7 mouse cellular contexts compared by ENCODE assay signal in the genomic region with DNA sequence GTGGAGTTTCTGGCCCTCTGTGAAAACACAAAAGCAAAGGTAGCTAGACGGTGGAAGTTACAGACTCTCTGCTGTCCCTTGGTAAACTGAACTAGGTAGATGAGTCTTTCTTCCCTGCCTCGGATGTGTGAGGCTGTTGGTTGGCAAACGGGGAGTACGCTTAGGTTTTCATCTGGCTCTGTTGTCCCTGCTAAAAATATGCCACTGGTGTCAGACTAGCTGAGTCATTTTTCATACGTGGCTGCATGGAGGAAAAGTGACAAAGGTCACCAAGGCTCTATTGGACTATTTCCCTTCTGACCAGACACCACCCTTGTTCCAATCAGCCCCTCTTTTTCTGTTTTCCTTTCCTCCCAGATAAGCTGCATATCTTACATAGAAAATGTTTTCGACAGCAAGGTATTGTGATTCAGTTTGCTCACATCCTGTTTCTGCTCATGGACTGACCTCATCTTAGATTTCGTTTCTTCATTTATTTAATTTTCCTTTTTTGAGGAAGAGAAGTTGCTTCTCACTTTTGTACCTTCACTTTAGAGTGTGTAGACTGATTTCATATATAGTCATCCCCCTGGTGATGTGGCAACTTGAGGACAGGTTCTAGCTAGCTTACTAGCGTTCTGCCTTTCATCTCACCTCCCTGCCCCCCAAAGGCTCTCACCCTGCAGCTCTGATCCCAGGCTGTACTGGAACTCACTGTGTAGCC. TPM values are rescaled to one million over a fixed set of nuclear protein-coding genes. Genes with fewer than 3 reads are reported as not detected.
DNase-seq lines count a peak whose midpoint lies in the region; ATAC-seq and TF ChIP-seq lines count a peak whose summit lies in the region.

No protein-coding gene starts in this region.

- no peak overlapping the region for H3K4me3 ChIP-seq in heart, embryonic 15.5 days
- no peak overlapping the region for H3K4me3 ChIP-seq in liver, postnatal 0 days (ENCODE audit: low read depth, low read length)

- TF ChIP-seq CTCF in liver, postnatal 0 days (IDR thresholded peaks at IDR 0.05; ENCODE audit: low read depth) = no peak

- H3K4me2 ChIP-seq in heart, embryonic 15.5 days = peak overlapping the region; percentile 13
- H3K4me2 ChIP-seq in liver, postnatal 0 days (ENCODE audit: low read depth, low read length) = no peak overlapping the region

- H3K9me3 ChIP-seq in heart, embryonic 15.5 days (replicated peaks) = no peaks in the 10 kb centered on the region
- H3K9me3 ChIP-seq in liver, postnatal 0 days (ENCODE audit: low read length) = no peaks in the 10 kb centered on the region

- no peak overlapping the region for H3K9ac ChIP-seq in heart, embryonic 15.5 days
- H3K9ac ChIP-seq in liver, postnatal 0 days (replicated peaks) = no peak overlapping the region

- peak; percentile 53 for ATAC-seq in heart, embryonic 15.5 days (replicated peaks; ENCODE audit: insufficient number of reproducible peaks, insufficient read depth, low FRiP score, low read depth)
- ATAC-seq in liver, postnatal 0 days = peak; percentile 71

- H3K4me1 ChIP-seq in heart, embryonic 15.5 days (replicated peaks) = peaks cover 18% of the 10 kb centered on the region
- 0 out of 2 replicates have a peak, but pooled peaks cover 5% of the 10 kb centered on the region for H3K4me1 ChIP-seq in liver, postnatal 0 days (ENCODE audit: insufficient read depth)

- H3K27me3 ChIP-seq in heart, embryonic 15.5 days = no peaks in the 10 kb centered on the region
- H3K27me3 ChIP-seq in liver, postnatal 0 days (ENCODE audit: insufficient read depth, low read length) = no peaks in the 10 kb centered on the region

- peak; percentile 63; the same call in 1 of the 2 replicates for TF ChIP-seq EP300 in liver, postnatal 0 days (IDR thresholded peaks at IDR 0.05; ENCODE audit: low read depth)

- WGBS in heart, embryonic 15.5 days = 34% methylated on average over 8 of the region's 8 CpGs
- 37% methylated on average over 8 of the region's 8 CpGs for WGBS in liver, postnatal 0 days (ENCODE audit: insufficient replicate concordance)

- H3K36me3 ChIP-seq in heart, embryonic 15.5 days = no peaks in the 10 kb centered on the region
- no peaks in the 10 kb centered on the region for H3K36me3 ChIP-seq in liver, postnatal 0 days (replicated peaks; ENCODE audit: insufficient read depth, low read length)

- H3K27ac ChIP-seq in heart, embryonic 15.5 days = peak overlapping the region; percentile 92
- H3K27ac ChIP-seq in liver, postnatal 0 days (ENCODE audit: low read depth) = peak overlapping the region; percentile 85

- peak; percentile 41 to 47 for DNase-seq in B cell, adult 2 months
- DNase-seq in NIH3T3 (ENCODE audit: low read depth) = peak; percentile 12
- no peak for DNase-seq in liver, postnatal 0 days
- no peak for DNase-seq in right cerebral cortex, postnatal 25 days
- no peak for DNase-seq in frontal cortex, postnatal 14 days (ENCODE audit: low spot score in 2 of 2)
- DNase-seq in testis, postnatal 10 days (ENCODE audit: low spot score) = no peak

RNA-seq across cellular contexts. Expression of a gene that starts 8.1 kb away (rescaled TPM):
- 33.7 and 34.1 TPM in 2 replicates for polyA plus RNA-seq in heart, embryonic 15.5 days (2015; fragmentation: Nextera tagmentation; extraction: Ambion mirVana)
- polyA plus RNA-seq in liver, postnatal 0 days (2015; fragmentation: Nextera tagmentation; extraction: Ambion mirVana) = 21.3 and 22.8 TPM in 2 replicates

RNA-seq across cellular contexts. Expression of a gene that starts 19.5 kb away (rescaled TPM):
- 69.6 and 74.1 TPM in 2 replicates for polyA plus RNA-seq in heart, embryonic 15.5 days (2015; fragmentation: Nextera tagmentation; extraction: Ambion mirVana)
- 73.5 and 84.8 TPM in 2 replicates for polyA plus RNA-seq in liver, postnatal 0 days (2015; fragmentation: Nextera tagmentation; extraction: Ambion mirVana)

RNA-seq across cellular contexts. Expression of a gene that starts 19.7 kb away (rescaled TPM):
- polyA plus RNA-seq in heart, embryonic 15.5 days (2015; fragmentation: Nextera tagmentation; extraction: Ambion mirVana) = 185 and 232 TPM in 2 replicates
- 143 and 158 TPM in 2 replicates for polyA plus RNA-seq in liver, postnatal 0 days (2015; fragmentation: Nextera tagmentation; extraction: Ambion mirVana)

RNA-seq across cellular contexts. Expression of a gene that starts 31.7 kb away (rescaled TPM):
- 350 and 462 TPM in 2 replicates for polyA plus RNA-seq in heart, embryonic 15.5 days (2015; fragmentation: Nextera tagmentation; extraction: Ambion mirVana)
- 166 and 188 TPM in 2 replicates for polyA plus RNA-seq in liver, postnatal 0 days (2015; fragmentation: Nextera tagmentation; extraction: Ambion mirVana)

Comparison
In these comparisons a context has a peak if more than half of its experiments do, and no peak if none do; other contexts are left out.
1. DNase-seq: peak in B cell, adult 2 months (2 of 2) and NIH3T3 (single experiment); none in liver, postnatal 0 days (single experiment), right cerebral cortex, postnatal 25 days (single experiment), frontal cortex, postnatal 14 days (0 of 2) and testis, postnatal 10 days (single experiment).